Mouse (Mus musculus) heart, adult 2 months (tissue): ENCODE measurements around the gene Tas1r2. TPM values are rescaled to one million over a fixed set of nuclear protein-coding genes. Genes with fewer than 3 reads are reported as not detected.

Experiments used
- DNase-seq, 2 experiments: peaks; one replicate each; pipeline ENCODE4 v3.0.0; 2021
- H3K27ac ChIP-seq: fragments of 200-600 bp; 2 replicates; pipeline ENCODE4 v1.8.1; 2022
- H3K27me3 ChIP-seq: fragments of 200-500 bp; 2 replicates; pipeline ENCODE4 v1.6.1; 2012; ENCODE audit warnings: mild to moderate bottlenecking, low read length, inconsistent platforms, mixed read lengths; ENCODE audit not compliant: control insufficient read depth, insufficient read depth
- H3K36me3 ChIP-seq: fragments of 200-500 bp; 2 replicates; pipeline ENCODE4 v1.6.1; 2012; ENCODE audit warnings: low read length, inconsistent platforms; ENCODE audit not compliant: control insufficient read depth, insufficient read depth
- H3K4me1 ChIP-seq: fragments of 200-500 bp; 2 replicates; pipeline ENCODE4 v1.6.1; 2011; ENCODE audit warnings: low read length; ENCODE audit not compliant: control insufficient read depth, insufficient read depth
- H3K4me3 ChIP-seq: fragments of 200-600 bp; 2 replicates; pipeline ENCODE4 v1.8.1; 2022
- H3K79me2 ChIP-seq: fragments of 200-500 bp; replicated peaks from 2 replicates; pipeline ENCODE4 v1.6.1; 2012; ENCODE audit warnings: mild to moderate bottlenecking, inconsistent platforms, low read length, moderate library complexity, mixed read lengths; ENCODE audit not compliant: control insufficient read depth, insufficient read depth
- H3K9ac ChIP-seq: fragments of 200-500 bp; 2 replicates; pipeline ENCODE4 v1.6.1; 2012; ENCODE audit warnings: low read depth, mild to moderate bottlenecking, control low read depth, inconsistent platforms, low read length, mixed read lengths
- CTCF ChIP-seq: fragments of 200-600 bp; IDR thresholded peaks from 2 replicates; pipeline ENCODE4 v1.8.1; 2022; ENCODE audit warnings: antibody characterized with exemption, mild to moderate bottlenecking, moderate library complexity
- EP300 ChIP-seq: fragments of 200-500 bp; IDR thresholded peaks from 2 replicates; pipeline ENCODE4 v1.6.1; 2011; ENCODE audit warnings: low read depth, low read length, control low read depth; ENCODE audit not compliant: insufficient read depth
- POLR2A ChIP-seq: fragments of 200-500 bp; IDR thresholded peaks from 2 replicates; pipeline ENCODE4 v1.6.1; 2011; ENCODE audit warnings: mild to moderate bottlenecking, low read depth, low read length, control low read depth; ENCODE audit not compliant: insufficient read depth
- WGBS: fragments of 180-500 bp; shearing (Covaris S2); methylation state at CpG from one replicate; pipeline ENCODE4 v1.1.7; 2018; 5-methylcytosine and 5-hydroxymethylcytosine counted together
- intact Hi-C: fragments of 180-260 bp; cut with DNase I; formaldehyde crosslinking; loops from one replicate; pipeline ENCODE4 v1.15.1; 2025
- long read RNA-seq: library from polyadenylated mRNA; stranded (forward); transcript quantifications from one replicate; pipeline ENCODE4 v2.0.0, GENCODE M21; 2021
- polyA plus RNA-seq: library from polyadenylated mRNA; depleted of rRNA; stranded (reverse); fragments of >200 nt; gene quantifications from 2 replicates; pipeline ENCODE4 v1.2.3, GENCODE M21; 2012; rRNA removed
- total RNA-seq, 2 experiments: library from RNA; stranded (reverse); gene quantifications; 2 replicates each; pipeline ENCODE4 v1.2.3; 2021

Tas1r2 gene
- total RNA-seq (not detected), polyA plus RNA-seq (not detected in 2 replicates)
- long read RNA-seq, result 0 reads

GRCm38 (mm10) chr4:139653238-139653637, at the start of gene Tas1r2:
TSS of gene Tas1r2 (plus strand) at chr4:139653538.
- TF ChIP-seq EP300, result no peak
- no peak for TF ChIP-seq CTCF
- no peak for TF ChIP-seq POLR2A
- no peaks in the 10 kb centered on the region for H3K36me3 ChIP-seq
- no peak within 1 kb of the TSS for H3K4me3 ChIP-seq
- no peak for DNase-seq
- H3K9ac ChIP-seq, result no peak within 1 kb of the TSS
- intact Hi-C loops, result no loop called here
- no peaks in the 10 kb centered on the region for H3K4me1 ChIP-seq
- no peaks in the 10 kb centered on the region for H3K79me2 ChIP-seq
- H3K27me3 ChIP-seq, result no peaks in the 10 kb centered on the region
- 77% methylated on average over 8 of the region's 8 CpGs for WGBS
- H3K27ac ChIP-seq, result no peak within 1 kb of the TSS

GRCm38 (mm10) chr4:139605216-139605615, 48.1 kb upstream of the Tas1r2 start:
- no peak for TF ChIP-seq EP300
- no peak for TF ChIP-seq POLR2A
- TF ChIP-seq CTCF, result no peak
- no peak for DNase-seq
- Histone ChIP-seq H3K9ac (no peak overlapping the region), H3K27ac (no peak overlapping the region), H3K79me2 (no peaks in the 10 kb centered on the region), H3K4me3 (no peak overlapping the region), H3K27me3 (no peaks in the 10 kb centered on the region), H3K4me1 (peaks cover 18% of the 10 kb centered on the region), H3K36me3 (no peaks in the 10 kb centered on the region)
- 82% methylated on average over 11 of the region's 11 CpGs for WGBS
- intact Hi-C loops, result no loop called here

GRCm38 (mm10) chr4:139606732-139607131, 46.6 kb upstream of the Tas1r2 start:
- H3K27ac ChIP-seq, result no peak overlapping the region

GRCm38 (mm10) chr4:139608975-139609374, 44.4 kb upstream of the Tas1r2 start:
- Histone ChIP-seq H3K4me3 (no peak overlapping the region), H3K27me3 (no peaks in the 10 kb centered on the region), H3K27ac (no peak overlapping the region), H3K9ac (no peak overlapping the region), H3K36me3 (no peaks in the 10 kb centered on the region), H3K79me2 (no peaks in the 10 kb centered on the region), H3K4me1 (peaks cover 1% of the 10 kb centered on the region; the same call in 1 of the 2 replicates)
- 62% methylated on average over 4 of the region's 4 CpGs for WGBS
- intact Hi-C loops, result no loop called here
- TF ChIP-seq POLR2A (no peak), EP300 (no peak), CTCF (no peak)
- DNase-seq, result no peak

More at GRCm38 (mm10) chr4:139606732-139607131, 46.6 kb upstream of the Tas1r2 start:
- Histone ChIP-seq H3K79me2 (no peaks in the 10 kb centered on the region), H3K4me3 (no peak overlapping the region), H3K9ac (no peak overlapping the region), H3K27me3 (no peaks in the 10 kb centered on the region), H3K36me3 (no peaks in the 10 kb centered on the region), H3K4me1 (peaks cover 13% of the 10 kb centered on the region)
- TF ChIP-seq EP300, result no peak
- no peak for TF ChIP-seq POLR2A
- TF ChIP-seq CTCF, result no peak
- intact Hi-C loops, result no loop called here
- no peak for DNase-seq
- 92% methylated on average over 5 of the region's 5 CpGs for WGBS

- WGBS, result 64% methylated on average over 6 of the region's 6 CpGs
- H3K9ac ChIP-seq, result no peak overlapping the region
- H3K4me3 ChIP-seq, result no peak overlapping the region
- no peak for DNase-seq
- TF ChIP-seq POLR2A, result no peak
- no peak for TF ChIP-seq CTCF
- no peak for TF ChIP-seq EP300
- intact Hi-C loops, result loop anchor here (2.0 to 5.0 kb wide), 3 partner anchors 36 to 140 kb away; no protein-coding TSS in a partner anchor
- peaks cover 3% of the 10 kb centered on the region; the same call in 1 of the 2 replicates for H3K4me1 ChIP-seq
- no peaks in the 10 kb centered on the region for H3K79me2 ChIP-seq
- H3K27ac ChIP-seq, result peak overlapping the region; percentile 45; the same call in 1 of the 2 replicates
- no peaks in the 10 kb centered on the region for H3K27me3 ChIP-seq
- H3K36me3 ChIP-seq, result no peaks in the 10 kb centered on the region
These were observed 42.4 kb upstream of the Tas1r2 start for GRCm38 (mm10) chr4:139610954-139611353.

- TF ChIP-seq CTCF (no peak; the same call in 1 of the 2 replicates), EP300 (peak; percentile 92; the same call in 1 of the 2 replicates), POLR2A (no peak)
- H3K4me3 ChIP-seq, result no peak overlapping the region; the same call in 1 of the 2 replicates
- H3K79me2 ChIP-seq, result no peaks in the 10 kb centered on the region
- H3K9ac ChIP-seq, result no peak overlapping the region
- no peaks in the 10 kb centered on the region for H3K27me3 ChIP-seq
- DNase-seq, result peak; percentile 82 to 88
- peak overlapping the region; percentile 53; the same call in 1 of the 2 replicates for H3K27ac ChIP-seq
- intact Hi-C loops, result loop anchor here (2.0 to 5.0 kb wide), 3 partner anchors 37 to 141 kb away; no protein-coding TSS in a partner anchor
- H3K4me1 ChIP-seq, result peaks cover 3% of the 10 kb centered on the region; the same call in 1 of the 2 replicates
- no peaks in the 10 kb centered on the region for H3K36me3 ChIP-seq
- WGBS, result under 1% methylated on average over 10 of the region's 10 CpGs
These were observed 41.8 kb upstream of the Tas1r2 start for GRCm38 (mm10) chr4:139611542-139611953.
